Mouse (Mus musculus) cerebellum, postnatal 25 days (tissue): ENCODE measurements around the gene Ccdc65.
"Not testable (repeated sequence)": the region's sequence is repeated elsewhere in the genome, so short reads cannot be mapped to it uniquely, and the experiment has no call there.

Source experiments
- DNase-seq, 2 experiments: peaks; one replicate each; pipeline ENCODE4 v3.0.0; 2021; ENCODE audit warnings: mixed read lengths in 2 of 2

Ccdc65 gene

GRCm38 (mm10) chr15:98740219-98740618, 32.2 kb downstream of the Ccdc65 start:
- DNase-seq: no peak

GRCm38 (mm10) chr15:98742766-98743428, 34.9 kb downstream of the Ccdc65 start:
- DNase-seq: no peak

DNA sequence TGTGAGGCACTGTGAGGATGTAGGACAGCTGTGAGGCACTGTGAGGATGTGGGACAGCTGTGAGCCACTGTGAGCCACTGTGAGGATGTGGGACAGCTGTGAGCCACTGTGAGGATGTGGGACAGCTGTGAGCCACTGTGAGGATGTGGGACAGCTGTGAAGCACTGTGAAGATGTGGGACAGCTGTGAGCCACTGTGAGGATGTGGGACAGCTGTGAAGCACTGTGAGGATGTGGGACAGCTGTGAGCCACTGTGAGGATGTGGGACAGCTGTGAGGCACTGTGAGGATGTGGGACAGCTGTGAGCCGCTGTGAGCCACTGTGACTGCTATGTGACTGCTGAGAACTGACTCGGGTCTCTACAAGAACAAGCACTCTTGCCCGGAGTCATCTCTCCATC, 35.9 kb downstream of the Ccdc65 start:
- DNase-seq: not testable (repeated sequence)

- DNase-seq: no peak
Measured at GRCm38 (mm10) chr15:98746344-98746965, 38.4 kb downstream of the Ccdc65 start.

GRCm38 (mm10) chr15:98747296-98747695, 39.3 kb downstream of the Ccdc65 start:
- DNase-seq: no peak

DNA sequence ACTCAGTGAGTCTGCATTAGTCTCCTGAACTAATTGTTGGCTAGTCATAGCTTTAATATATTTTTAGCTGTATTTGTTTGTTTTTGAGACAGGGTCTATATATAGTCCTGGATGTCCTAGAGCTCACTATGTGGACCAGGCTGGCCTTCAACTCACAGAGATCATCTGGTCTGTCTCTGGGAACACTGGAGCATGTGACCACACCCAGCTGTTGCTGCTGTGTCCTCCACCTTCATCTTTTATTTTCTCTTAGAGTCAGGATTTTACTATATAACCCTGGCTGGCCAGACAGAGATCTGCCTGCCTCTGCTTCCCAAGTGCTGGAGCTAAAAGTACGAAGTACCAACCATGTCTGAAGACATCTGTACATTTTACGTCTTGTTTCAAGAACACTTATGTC, 41.1 kb downstream of the Ccdc65 start:
- no peak for DNase-seq

DNA sequence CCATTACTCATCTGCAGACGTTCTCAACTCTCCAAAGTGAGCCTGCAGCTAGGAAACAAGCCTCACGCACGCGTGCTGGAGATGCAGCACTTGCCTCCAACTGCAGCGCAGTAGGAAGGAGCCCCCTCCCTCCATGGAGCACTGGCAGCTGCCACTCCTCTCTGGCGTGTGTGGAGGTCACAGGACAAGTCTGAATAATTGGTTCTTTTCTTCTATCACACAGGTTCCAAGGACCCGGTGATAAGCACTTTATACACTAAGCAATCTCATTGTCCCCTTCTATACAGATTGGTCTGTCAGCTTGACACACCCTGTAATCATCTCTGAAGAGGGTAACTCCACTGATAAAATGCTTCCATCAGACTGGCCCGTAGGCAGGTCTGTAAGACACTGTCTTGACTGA, 45.0 kb downstream of the Ccdc65 start:
- DNase-seq: no peak

- DNase-seq: no peak
Measured at GRCm38 (mm10) chr15:98754125-98754524, 46.1 kb downstream of the Ccdc65 start.

- peak; percentile 78 to 85 for DNase-seq
Measured at GRCm38 (mm10) chr15:98762201-98762621, 54.2 kb downstream of the Ccdc65 start.

GRCm38 (mm10) chr15:98762670-98763529, 54.9 kb downstream of the Ccdc65 start, which contains the start of gene Arf3:
Gene Arf3, minus strand, starts transcription at chr15:98763214.
- peak; percentile 96 to 97 for DNase-seq

- no peak for DNase-seq
Measured at GRCm38 (mm10) chr15:98765929-98766328, 57.9 kb downstream of the Ccdc65 start.

GRCm38 (mm10) chr15:98768259-98768658, 60.3 kb downstream of the Ccdc65 start:
- DNase-seq: no peak

GRCm38 (mm10) chr15:98771813-98772425, 63.9 kb downstream of the Ccdc65 start:
- no peak for DNase-seq

- no peak for DNase-seq
Measured at GRCm38 (mm10) chr15:98772511-98773211, 64.7 kb downstream of the Ccdc65 start.
